Mouse (Mus musculus): ENCODE measurements around the gene Tgtp2. TPM values are rescaled to one million over a fixed set of nuclear protein-coding genes. Genes with fewer than 3 reads are reported as not detected.
A peak's percentile ranks its signal among the peaks of the same experiment; 100 is the strongest.
"Not testable (repeated sequence)": the region's sequence is repeated elsewhere in the genome, so short reads cannot be mapped to it uniquely, and the experiment has no call there.

The Tgtp2 gene
- polyA plus RNA-seq (2015; fragmentation: Nextera tagmentation; extraction: Ambion mirVana): 5.1 and 7.1 TPM in 2 replicates

DNA sequence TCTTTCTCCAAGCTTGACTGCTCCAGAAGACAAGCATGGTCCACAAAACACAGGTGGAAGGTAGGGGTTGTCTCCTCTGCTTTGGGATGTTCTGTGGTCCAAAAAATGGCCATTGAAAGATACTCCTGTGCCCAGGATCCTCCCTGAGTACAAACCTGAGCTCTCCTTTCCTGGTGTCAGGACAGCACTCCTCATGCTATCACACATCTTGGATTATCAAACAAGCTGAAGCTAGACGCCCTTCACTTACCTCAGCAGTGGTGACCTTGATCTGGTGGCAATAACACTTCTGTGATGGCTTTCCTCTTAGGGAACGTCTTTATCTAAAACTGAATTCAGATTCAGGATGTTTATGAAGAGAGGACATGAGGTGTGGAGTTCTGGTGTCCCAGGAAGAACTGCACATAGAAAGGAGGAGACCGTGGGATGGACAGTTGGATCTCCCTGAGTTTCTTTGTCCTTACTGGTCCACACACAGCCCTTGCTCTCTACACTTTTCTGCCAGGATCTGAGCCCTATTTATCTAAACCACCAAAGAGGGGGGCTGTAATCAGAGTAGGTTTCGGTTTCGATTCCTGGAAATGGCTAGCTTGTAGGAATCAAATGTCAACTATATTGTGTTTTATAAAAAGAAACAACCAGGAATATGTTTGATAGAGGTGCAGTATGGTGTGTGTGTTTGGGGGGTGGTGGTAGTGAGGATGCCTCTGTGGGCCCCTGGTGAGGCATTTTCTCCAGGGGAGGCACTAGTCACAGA lies at the start of gene Tgtp2:
Gene Tgtp2, minus strand, starts transcription at position 494 of the 757 bp plus-strand sequence.
- H3K4me1 ChIP-seq (ENCODE audit: insufficient read depth); H3K4me3 ChIP-seq (ENCODE audit: low read depth, low read length); H3K9me3 ChIP-seq (ENCODE audit: low read length); H3K36me3 ChIP-seq (replicated peaks; ENCODE audit: insufficient read depth, low read length); DNase-seq; H3K27me3 ChIP-seq (ENCODE audit: insufficient read depth, low read length): not testable (repeated sequence)
- 47% methylated on average over 5 of the region's 5 CpGs for WGBS (ENCODE audit: insufficient replicate concordance)
- Histone ChIP-seq H3K9ac (replicated peaks) (0 out of 2 replicates have a peak within 1 kb of the TSS, but pooled peaks have one; percentile 11), H3K4me2 (ENCODE audit: low read depth, low read length) (peak within 1 kb of the TSS; percentile 45), H3K27ac (ENCODE audit: low read depth) (peak within 1 kb of the TSS; percentile 60; the same call in 1 of the 2 replicates)
- ATAC-seq: peak; percentile 21; the same call in 1 of the 2 replicates

DNA sequence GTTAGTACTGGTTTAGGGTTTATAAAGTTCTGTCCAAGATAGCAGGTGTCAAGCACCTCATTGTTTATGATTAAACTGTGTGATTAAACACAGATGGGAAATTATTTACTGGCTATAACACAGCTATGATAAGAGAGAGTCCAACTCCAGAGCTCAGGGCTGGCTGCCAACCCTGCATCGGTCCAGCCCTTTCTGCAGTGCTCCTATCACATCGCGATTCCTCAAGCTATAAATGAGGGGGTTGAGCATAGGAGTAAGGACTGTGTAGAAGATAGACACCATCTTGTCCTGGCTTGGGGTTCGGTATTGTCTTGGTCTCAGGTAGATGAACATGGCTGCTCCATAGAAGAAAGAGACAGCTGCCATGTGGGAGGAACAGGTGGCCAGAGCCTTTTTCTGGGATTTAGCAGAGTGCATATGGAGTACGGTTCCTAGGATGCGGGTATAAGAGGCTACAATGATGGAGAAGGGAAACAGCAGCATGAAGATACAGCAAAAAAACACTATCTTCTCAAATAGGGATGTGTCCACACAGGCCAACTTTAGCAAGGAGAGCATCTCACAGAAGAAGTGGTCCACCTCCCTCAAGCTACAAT lies 48.7 kb upstream of the Tgtp2 start:
- no peak for DNase-seq
- H3K9ac ChIP-seq (replicated peaks): no peak overlapping the region
- no peak for ATAC-seq
- H3K9me3 ChIP-seq (ENCODE audit: low read length): no peaks in the 10 kb centered on the region
- TF ChIP-seq CTCF (IDR thresholded peaks at IDR 0.05; ENCODE audit: low read depth) (no peak), EP300 (IDR thresholded peaks at IDR 0.05; ENCODE audit: low read depth) (no peak)
- WGBS (ENCODE audit: insufficient replicate concordance): 75% methylated on average over 6 of the region's 6 CpGs
- no peak overlapping the region for H3K4me3 ChIP-seq (ENCODE audit: low read depth, low read length)
- no peak overlapping the region for H3K27ac ChIP-seq (ENCODE audit: low read depth)
- H3K27me3 ChIP-seq (ENCODE audit: insufficient read depth, low read length): no peaks in the 10 kb centered on the region
- no peak overlapping the region for H3K4me2 ChIP-seq (ENCODE audit: low read depth, low read length)
- H3K4me1 ChIP-seq (ENCODE audit: insufficient read depth): no peaks in the 10 kb centered on the region
- H3K36me3 ChIP-seq (replicated peaks; ENCODE audit: insufficient read depth, low read length): no peaks in the 10 kb centered on the region

DNA sequence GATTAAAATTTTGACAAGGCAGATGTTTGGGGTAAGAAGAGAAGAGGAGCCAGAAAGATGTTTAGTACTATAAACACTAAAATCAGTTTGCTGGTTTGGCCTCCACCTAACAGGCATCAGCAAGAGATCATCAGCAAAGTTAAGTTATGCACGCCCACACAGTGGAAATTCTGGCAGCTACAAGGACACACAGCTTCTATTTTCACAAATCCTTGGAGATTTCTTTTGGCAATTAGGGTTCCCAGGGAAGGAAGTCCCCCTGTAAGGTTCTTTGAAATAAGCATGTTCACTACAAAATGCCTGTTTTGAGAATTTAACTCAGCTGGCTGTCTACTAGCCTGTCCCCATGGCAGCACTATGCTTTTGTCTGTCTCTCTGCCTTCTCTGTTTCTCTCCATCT lies 47.0 kb upstream of the Tgtp2 start:
- H3K9me3 ChIP-seq (ENCODE audit: low read length): no peaks in the 10 kb centered on the region
- no peaks in the 10 kb centered on the region for H3K36me3 ChIP-seq (replicated peaks; ENCODE audit: insufficient read depth, low read length)
- H3K4me1 ChIP-seq (ENCODE audit: insufficient read depth): no peaks in the 10 kb centered on the region
- 60% methylated on average over 1 of the region's 1 CpGs for WGBS (ENCODE audit: insufficient replicate concordance)
- no peak overlapping the region for H3K4me2 ChIP-seq (ENCODE audit: low read depth, low read length)
- ATAC-seq (no peak), DNase-seq (no peak)
- no peak overlapping the region for H3K4me3 ChIP-seq (ENCODE audit: low read depth, low read length)
- TF ChIP-seq CTCF (IDR thresholded peaks at IDR 0.05; ENCODE audit: low read depth) (no peak), EP300 (IDR thresholded peaks at IDR 0.05; ENCODE audit: low read depth) (no peak)
- H3K27me3 ChIP-seq (ENCODE audit: insufficient read depth, low read length): no peaks in the 10 kb centered on the region
- no peak overlapping the region for H3K9ac ChIP-seq (replicated peaks)
- H3K27ac ChIP-seq (ENCODE audit: low read depth): no peak overlapping the region

DNA sequence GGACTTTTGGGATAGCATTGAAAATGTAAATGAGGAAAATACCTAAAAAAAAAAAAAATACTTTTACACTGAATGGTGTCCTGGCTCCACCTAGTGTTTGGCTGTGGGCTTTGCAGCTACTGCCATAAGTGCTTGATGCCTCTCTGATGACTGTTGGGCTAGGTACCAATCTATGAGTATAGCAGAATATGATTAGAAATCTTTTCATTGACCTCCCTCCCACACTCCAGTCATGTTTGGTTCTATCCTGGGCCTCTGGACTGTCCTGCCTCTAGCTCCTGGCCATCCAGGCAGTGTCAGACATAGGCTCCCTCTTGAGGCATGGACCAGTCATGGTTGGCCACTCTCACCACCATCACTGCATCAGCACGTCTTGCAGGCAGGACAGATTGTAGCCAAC lies 44.8 kb upstream of the Tgtp2 start:
- Histone ChIP-seq H3K9me3 (ENCODE audit: low read length) (no peaks in the 10 kb centered on the region), H3K27me3 (ENCODE audit: insufficient read depth, low read length) (no peaks in the 10 kb centered on the region), H3K4me3 (ENCODE audit: low read depth, low read length) (no peak overlapping the region), H3K9ac (replicated peaks) (no peak overlapping the region), H3K4me2 (ENCODE audit: low read depth, low read length) (no peak overlapping the region), H3K4me1 (ENCODE audit: insufficient read depth) (no peaks in the 10 kb centered on the region), H3K27ac (ENCODE audit: low read depth) (no peak overlapping the region), H3K36me3 (replicated peaks; ENCODE audit: insufficient read depth, low read length) (no peaks in the 10 kb centered on the region)
- WGBS (ENCODE audit: insufficient replicate concordance): 19% methylated on average over 1 of the region's 1 CpGs
- ATAC-seq (no peak), DNase-seq (peak; percentile 61)
- TF ChIP-seq EP300 (IDR thresholded peaks at IDR 0.05; ENCODE audit: low read depth) (no peak), CTCF (IDR thresholded peaks at IDR 0.05; ENCODE audit: low read depth) (peak; percentile 78)

DNA sequence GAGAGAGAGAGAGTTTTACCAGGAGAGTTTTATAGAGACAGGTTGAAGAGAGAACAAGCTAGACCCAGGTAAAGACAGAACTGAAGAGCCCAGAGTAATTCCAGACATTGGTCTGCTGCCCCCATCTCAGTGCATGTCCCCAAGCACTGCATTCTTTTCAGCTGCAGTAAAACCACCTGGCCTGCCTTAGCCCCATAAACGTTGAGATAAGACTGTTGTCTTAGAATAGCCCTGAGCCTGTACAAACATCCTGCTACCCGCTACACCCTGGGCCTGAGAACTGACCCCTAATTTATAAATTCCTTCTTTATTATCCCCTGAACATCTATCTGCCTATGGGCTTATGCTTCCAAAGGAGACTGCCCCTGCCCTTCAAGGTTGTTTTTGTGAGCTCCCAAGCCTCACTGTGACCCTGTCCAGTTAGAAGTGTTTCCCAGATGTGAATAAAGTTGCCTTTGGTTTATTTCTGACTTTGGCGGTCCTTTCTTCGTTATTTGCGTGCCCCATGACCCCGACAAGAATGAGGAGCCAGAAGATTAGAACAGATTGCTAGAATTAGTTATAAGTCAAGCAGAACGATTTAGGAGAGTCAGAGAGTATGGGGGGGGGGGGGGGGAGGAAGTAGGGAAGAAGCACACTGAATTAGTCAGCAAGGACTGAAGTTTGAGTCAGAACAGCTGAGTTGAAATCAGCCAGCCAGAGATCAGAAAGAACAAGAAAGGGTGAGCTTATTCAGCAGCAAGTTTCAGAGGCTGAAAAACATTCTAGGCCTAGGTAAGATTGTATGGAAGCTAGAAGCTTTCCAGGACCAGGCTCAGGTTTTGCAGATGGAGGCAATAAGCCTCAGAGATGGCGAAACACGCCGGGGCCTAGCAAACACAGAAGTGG lies 43.9 kb upstream of the Tgtp2 start:
- Histone ChIP-seq H3K27ac (ENCODE audit: low read depth) (no peak overlapping the region), H3K27me3 (ENCODE audit: insufficient read depth, low read length) (no peaks in the 10 kb centered on the region), H3K36me3 (replicated peaks; ENCODE audit: insufficient read depth, low read length) (no peaks in the 10 kb centered on the region), H3K4me2 (ENCODE audit: low read depth, low read length) (no peak overlapping the region), H3K9me3 (ENCODE audit: low read length) (no peaks in the 10 kb centered on the region), H3K9ac (replicated peaks) (no peak overlapping the region), H3K4me1 (ENCODE audit: insufficient read depth) (peaks cover 3% of the 10 kb centered on the region; the same call in 1 of the 2 replicates), H3K4me3 (ENCODE audit: low read depth, low read length) (no peak overlapping the region)
- no peak for ATAC-seq
- WGBS (ENCODE audit: insufficient replicate concordance): 63% methylated on average over 10 of the region's 10 CpGs
- no peak for TF ChIP-seq EP300 (IDR thresholded peaks at IDR 0.05; ENCODE audit: low read depth)
- no peak for DNase-seq

DNA sequence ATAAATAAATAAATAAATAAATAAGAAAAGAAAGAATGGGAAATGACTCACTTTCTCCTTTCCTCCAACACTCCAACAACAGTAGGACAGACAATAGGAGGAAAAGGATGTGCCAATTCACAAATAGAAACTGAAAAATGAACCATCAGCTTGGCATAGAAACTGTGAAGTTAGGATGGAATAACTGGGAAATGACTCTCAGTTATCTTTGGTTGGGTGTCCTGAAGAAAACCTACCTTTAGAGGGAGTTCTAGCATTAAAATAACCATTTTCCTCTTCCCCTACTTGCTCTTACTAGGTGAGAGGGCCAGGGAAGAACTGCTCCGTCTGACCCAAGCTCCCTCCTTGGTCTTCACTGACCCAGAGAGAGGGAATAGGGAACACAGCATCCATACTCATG lies 41.7 kb upstream of the Tgtp2 start:
- TF ChIP-seq CTCF (IDR thresholded peaks at IDR 0.05; ENCODE audit: low read depth) (no peak), EP300 (IDR thresholded peaks at IDR 0.05; ENCODE audit: low read depth) (0 out of 2 replicates have a peak, but pooled peaks have one; percentile 31)
- no peak overlapping the region for H3K27ac ChIP-seq (ENCODE audit: low read depth)
- no peak overlapping the region for H3K9ac ChIP-seq (replicated peaks)
- H3K36me3 ChIP-seq (replicated peaks; ENCODE audit: insufficient read depth, low read length): no peaks in the 10 kb centered on the region
- WGBS (ENCODE audit: insufficient replicate concordance): 72% methylated on average over 1 of the region's 1 CpGs
- H3K9me3 ChIP-seq (ENCODE audit: low read length): no peaks in the 10 kb centered on the region
- ATAC-seq (peak; percentile 9; the same call in 1 of the 2 replicates), DNase-seq (no peak)
- H3K4me3 ChIP-seq (ENCODE audit: low read depth, low read length): no peak overlapping the region
- H3K27me3 ChIP-seq (ENCODE audit: insufficient read depth, low read length): no peaks in the 10 kb centered on the region
- peaks cover 8% of the 10 kb centered on the region for H3K4me1 ChIP-seq (ENCODE audit: insufficient read depth)
- no peak overlapping the region for H3K4me2 ChIP-seq (ENCODE audit: low read depth, low read length)

All from liver, postnatal 0 days (tissue).